Mouse (Mus musculus) left cerebral cortex, adult 18-20 months (tissue): ENCODE data around the gene Smok3a. TPM values are rescaled to one million over a fixed set of nuclear protein-coding genes. Genes with fewer than 3 reads are reported as not detected.

Source experiments
- total RNA-seq, 2 experiments: library from RNA; stranded (reverse); gene quantifications; 2 replicates each; pipeline ENCODE4 v1.2.3; 2021

Gene Smok3a
- total RNA-seq, 2 experiments from 2014 or later = not detected

Other genes with a start within 250 kb of the Smok3a start
- gene Ppp1r35, start 242.4 kb upstream of the Smok3a start, total RNA-seq = 10 to 100 TPM; 23.7 to 25.7 TPM
- gene Mepce, start 233.6 kb upstream of the Smok3a start, total RNA-seq = 10 to 100 TPM; 39.1 to 50.2 TPM
- gene Zcwpw1, start 233.5 kb upstream of the Smok3a start, total RNA-seq = 1 to 10 TPM; 5.9 to 7.6 TPM
- gene Pilra, start 185.0 kb upstream of the Smok3a start, total RNA-seq = under 1 TPM; 0.51 to 0.91 TPM
- gene Pilrb1, start 163.2 kb upstream of the Smok3a start, total RNA-seq = not detected
- under 1 TPM in 1 of 2 experiments, not detected in 1; 0.19 TPM for gene Pilrb2, start 149.4 kb upstream of the Smok3a start, total RNA-seq
- under 1 TPM in 1 of 2 experiments, not detected in 1; 0.19 TPM for gene Cyp3a13, start 99.6 kb upstream of the Smok3a start, total RNA-seq
- 10 to 100 TPM; 13.0 to 15.0 TPM for gene Gjc3, start 58.2 kb upstream of the Smok3a start, total RNA-seq
- not detected for gene Azgp1, start 39.7 kb upstream of the Smok3a start, total RNA-seq
- not detected for gene Smok3b, start 168 bp downstream of the Smok3a start, total RNA-seq
- not detected for gene Smok3c, start 31.9 kb downstream of the Smok3a start, total RNA-seq
- gene Zkscan1, start 63.8 kb downstream of the Smok3a start, total RNA-seq = 10 to 100 TPM; 40.5 to 42.3 TPM
- 10 to 100 TPM; 17.2 to 17.4 TPM for gene Zscan21, start 95.6 kb downstream of the Smok3a start, total RNA-seq
- gene Zfp113, start 134.5 kb downstream of the Smok3a start, total RNA-seq = 10 to 100 TPM; 11.2 to 12.6 TPM
- 100 to 1,000 TPM; 142 to 146 TPM for gene Cops6, start 139.8 kb downstream of the Smok3a start, total RNA-seq
- gene Ap4m1, start 150.7 kb downstream of the Smok3a start, total RNA-seq = 10 to 100 TPM; 19.9 to 22.1 TPM
- 10 to 100 TPM; 14.0 to 15.7 TPM for gene Mcm7, start 151.2 kb downstream of the Smok3a start, total RNA-seq
- gene Taf6, start 166.2 kb downstream of the Smok3a start, total RNA-seq = 10 to 100 TPM; 42.4 to 43.2 TPM
- 10 to 100 TPM; 13.0 to 16.3 TPM for gene Cnpy4, start 166.2 kb downstream of the Smok3a start, total RNA-seq
- 1 to 10 TPM; 8.6 TPM for gene Mblac1, start 173.1 kb downstream of the Smok3a start, total RNA-seq
- under 1 TPM; 0.23 to 0.26 TPM for gene Nxpe5, start 204.6 kb downstream of the Smok3a start, total RNA-seq
- 10 to 100 TPM; 50.7 to 56.1 TPM for gene Lamtor4, start 234.2 kb downstream of the Smok3a start, total RNA-seq
- gene BC037034, start 242.8 kb downstream of the Smok3a start, total RNA-seq = 10 to 100 TPM; 61.4 to 71.1 TPM